Mouse (Mus musculus) midbrain, embryonic 16.5 days (tissue): ENCODE data around the gene Slc35g1. TPM values are rescaled to one million over a fixed set of nuclear protein-coding genes. Genes with fewer than 3 reads are reported as not detected.

Experiments used
- ATAC-seq: fragments of 200-750 bp; cut with Nextera tagmentation; 2 replicates; pipeline ENCODE4 v1.8.0; 2017; ENCODE audit warnings: moderate TSS enrichment
- H3K27ac ChIP-seq: fragments of 300-500 bp; sonication (generic); 2 replicates; pipeline ENCODE4 v1.5.1; 2014; ENCODE audit warnings: mild to moderate bottlenecking, low read length, mixed read lengths
- H3K27me3 ChIP-seq: fragments of 300-500 bp; sonication (generic); 2 replicates; pipeline ENCODE4 v1.6.1; 2014; ENCODE audit warnings: low read depth, low read length, mixed read lengths; ENCODE audit not compliant: control insufficient read depth, insufficient read depth
- H3K36me3 ChIP-seq: fragments of 300-500 bp; sonication (generic); 2 replicates; pipeline ENCODE4 v1.6.1; 2014; ENCODE audit warnings: mild to moderate bottlenecking, low read length, moderate library complexity, mixed read lengths; ENCODE audit not compliant: control insufficient read depth, insufficient read depth
- H3K4me1 ChIP-seq: fragments of 300-500 bp; sonication (generic); 2 replicates; pipeline ENCODE4 v1.6.1; 2014; ENCODE audit warnings: mild to moderate bottlenecking, low read length, mixed read lengths; ENCODE audit not compliant: control insufficient read depth, insufficient read depth
- H3K4me2 ChIP-seq: fragments of 300-500 bp; sonication (generic); 2 replicates; pipeline ENCODE4 v1.6.1; 2014; ENCODE audit warnings: mild to moderate bottlenecking, low read length, mixed read lengths
- H3K4me3 ChIP-seq: fragments of 300-500 bp; sonication (generic); 2 replicates; pipeline ENCODE4 v1.5.1; 2014; ENCODE audit warnings: low read depth, mild to moderate bottlenecking, low read length, moderate library complexity, mixed read lengths
- H3K9ac ChIP-seq: fragments of 300-500 bp; sonication (generic); 2 replicates; pipeline ENCODE4 v1.6.1; 2014; ENCODE audit warnings: low read depth, low read length, mixed read lengths
- H3K9me3 ChIP-seq: fragments of 300-500 bp; sonication (generic); replicated peaks from 2 replicates; pipeline ENCODE4 v1.6.1; 2014; ENCODE audit warnings: mild to moderate bottlenecking, low read length, mixed read lengths; ENCODE audit not compliant: control insufficient read depth, poor library complexity, severe bottlenecking
- WGBS: fragments of 180-500 bp; shearing (Covaris S2); extraction: QIAGEN DNeasy Blood & Tissue Kit; methylation state at CpG from one replicate; pipeline ENCODE4 v1.1.7; 2014; 5-methylcytosine and 5-hydroxymethylcytosine counted together
- polyA plus RNA-seq: library from polyadenylated mRNA; unstranded; fragments of >200 nt; fragmentation: Nextera tagmentation; extraction: Ambion mirVana; gene quantifications from 2 replicates; pipeline ENCODE4 v1.2.1, GENCODE M21; 2015

The Slc35g1 gene
- polyA plus RNA-seq = 0.75 and 0.84 TPM in 2 replicates

- ATAC-seq = peak; percentile 95
- Histone ChIP-seq H3K9me3 (no peaks in the 10 kb centered on the region), H3K4me2 (peak within 1 kb of the TSS; percentile 85), H3K27me3 (no peaks in the 10 kb centered on the region), H3K27ac (0 out of 2 replicates have a peak within 1 kb of the TSS, but pooled peaks have one; percentile 38), H3K4me1 (no peaks in the 10 kb centered on the region), H3K36me3 (no peaks in the 10 kb centered on the region), H3K4me3 (peak within 1 kb of the TSS; percentile 72), H3K9ac (peak within 1 kb of the TSS; percentile 79)
- whole genome bisulfite sequencing = under 1% methylated on average over 86 of the region's 90 CpGs
These were observed at the start of gene Slc35g1 for GRCm38 (mm10) chr19:38395701-38396632. TSS of gene Slc35g1 (plus strand) at chr19:38395980.

DNA sequence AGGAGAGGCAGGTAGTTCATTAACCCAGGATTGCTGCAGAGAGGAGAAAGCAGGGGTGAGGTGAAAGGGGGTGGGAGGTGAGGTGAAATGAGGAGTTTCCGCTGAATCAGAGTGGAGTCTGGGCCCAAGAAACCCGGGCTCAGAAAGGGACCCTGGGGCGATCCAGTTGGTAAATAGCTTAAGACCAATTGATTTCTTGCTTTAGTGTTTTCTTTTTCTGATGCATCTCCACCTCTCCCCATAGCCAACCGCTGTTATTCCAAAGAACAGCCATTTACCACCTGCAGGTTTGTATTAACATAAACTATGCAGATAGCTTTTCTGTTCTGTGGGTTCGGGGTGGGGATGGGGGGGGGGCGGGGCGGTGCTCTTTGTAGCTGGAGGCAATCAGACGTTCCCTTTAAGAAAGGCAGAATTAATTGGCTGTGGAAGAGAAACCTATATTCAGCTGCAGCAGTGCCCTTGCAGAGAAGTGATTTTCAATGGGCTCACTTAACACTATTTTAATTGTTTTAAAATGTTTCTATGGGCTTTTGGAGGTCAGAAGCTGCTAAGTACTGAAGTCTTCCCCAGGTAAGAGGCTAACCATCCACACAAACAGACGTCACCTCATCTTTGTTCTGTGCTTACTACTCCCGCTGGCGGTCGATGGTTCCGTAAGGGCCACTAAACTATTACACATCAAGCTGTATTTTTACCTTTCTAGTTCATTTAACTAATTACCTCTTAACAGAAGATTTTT lies 47.3 kb upstream of the Slc35g1 start:
- Histone ChIP-seq H3K27ac (0 out of 2 replicates have a peak overlapping the region, but pooled peaks have one; percentile 11), H3K27me3 (no peaks in the 10 kb centered on the region), H3K9me3 (no peaks in the 10 kb centered on the region), H3K4me3 (no peak overlapping the region), H3K4me2 (peak overlapping the region; percentile 25), H3K36me3 (no peaks in the 10 kb centered on the region), H3K4me1 (no peaks in the 10 kb centered on the region; the same call in 1 of the 2 replicates), H3K9ac (no peak overlapping the region)
- peak; percentile 46; the same call in 1 of the 2 replicates for ATAC-seq
- WGBS = 33% methylated on average over 13 of the region's 13 CpGs

DNA sequence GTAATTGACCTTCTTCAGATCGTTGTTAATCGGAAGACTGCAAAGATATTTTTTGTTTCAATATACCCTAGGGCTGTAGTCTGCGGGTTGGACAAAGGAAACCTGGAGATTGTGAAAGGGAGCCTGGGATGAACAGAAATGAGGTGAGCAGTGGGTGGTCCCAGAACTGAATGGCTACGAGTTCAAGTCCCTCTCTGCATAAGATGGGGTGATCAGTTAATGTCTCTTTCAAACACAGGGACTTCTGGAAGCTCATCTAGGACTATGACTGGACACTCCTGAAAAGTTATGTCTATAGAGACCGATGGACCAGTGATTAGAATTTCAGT lies 46.8 kb upstream of the Slc35g1 start:
- no peak for ATAC-seq
- no peak overlapping the region for H3K4me3 ChIP-seq
- H3K27ac ChIP-seq = no peak overlapping the region
- WGBS = 64% methylated on average over 5 of the region's 5 CpGs
- H3K36me3 ChIP-seq = no peaks in the 10 kb centered on the region
- no peaks in the 10 kb centered on the region for H3K27me3 ChIP-seq
- no peaks in the 10 kb centered on the region; the same call in 1 of the 2 replicates for H3K4me1 ChIP-seq
- H3K9me3 ChIP-seq = no peaks in the 10 kb centered on the region
- no peak overlapping the region; the same call in 1 of the 2 replicates for H3K4me2 ChIP-seq
- no peak overlapping the region for H3K9ac ChIP-seq

- no peaks in the 10 kb centered on the region; the same call in 1 of the 2 replicates for H3K4me1 ChIP-seq
- WGBS = 95% methylated on average over 2 of the region's 2 CpGs
- H3K4me2 ChIP-seq = no peak overlapping the region
These were observed 44.6 kb upstream of the Slc35g1 start for GRCm38 (mm10) chr19:38351202-38351601.

DNA sequence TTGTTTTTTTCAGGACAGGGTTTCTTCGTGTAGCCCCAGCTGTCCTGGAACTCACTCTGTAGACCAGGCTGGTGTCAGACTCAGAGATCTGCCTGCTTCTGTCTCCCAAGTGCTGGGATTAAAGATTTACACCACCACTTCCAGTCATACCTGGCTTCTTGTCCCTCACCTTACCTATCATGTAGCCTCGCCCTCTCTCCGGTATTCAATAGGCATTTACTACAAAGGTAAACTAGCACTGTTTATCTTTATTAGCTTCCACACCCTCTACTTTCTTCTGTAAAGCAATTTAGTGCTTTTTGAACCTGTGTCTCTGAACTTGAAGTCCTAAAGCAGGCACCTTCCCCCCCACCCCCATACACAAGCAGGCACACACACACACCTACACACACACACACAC lies 44.1 kb upstream of the Slc35g1 start:
- Histone ChIP-seq H3K9me3 (no peaks in the 10 kb centered on the region), H3K27me3 (no peaks in the 10 kb centered on the region), H3K4me3 (no peak overlapping the region), H3K36me3 (no peaks in the 10 kb centered on the region), H3K27ac (no peak overlapping the region), H3K9ac (no peak overlapping the region), H3K4me1 (no peaks in the 10 kb centered on the region; the same call in 1 of the 2 replicates), H3K4me2 (no peak overlapping the region)
- no peak for ATAC-seq
- WGBS = 96% methylated on average over 3 of the region's 3 CpGs

More at GRCm38 (mm10) chr19:38351202-38351601, 44.6 kb upstream of the Slc35g1 start:
- Histone ChIP-seq H3K36me3 (no peaks in the 10 kb centered on the region), H3K27me3 (no peaks in the 10 kb centered on the region), H3K9me3 (no peaks in the 10 kb centered on the region), H3K4me3 (no peak overlapping the region), H3K9ac (no peak overlapping the region), H3K27ac (no peak overlapping the region)
- ATAC-seq = no peak

DNA sequence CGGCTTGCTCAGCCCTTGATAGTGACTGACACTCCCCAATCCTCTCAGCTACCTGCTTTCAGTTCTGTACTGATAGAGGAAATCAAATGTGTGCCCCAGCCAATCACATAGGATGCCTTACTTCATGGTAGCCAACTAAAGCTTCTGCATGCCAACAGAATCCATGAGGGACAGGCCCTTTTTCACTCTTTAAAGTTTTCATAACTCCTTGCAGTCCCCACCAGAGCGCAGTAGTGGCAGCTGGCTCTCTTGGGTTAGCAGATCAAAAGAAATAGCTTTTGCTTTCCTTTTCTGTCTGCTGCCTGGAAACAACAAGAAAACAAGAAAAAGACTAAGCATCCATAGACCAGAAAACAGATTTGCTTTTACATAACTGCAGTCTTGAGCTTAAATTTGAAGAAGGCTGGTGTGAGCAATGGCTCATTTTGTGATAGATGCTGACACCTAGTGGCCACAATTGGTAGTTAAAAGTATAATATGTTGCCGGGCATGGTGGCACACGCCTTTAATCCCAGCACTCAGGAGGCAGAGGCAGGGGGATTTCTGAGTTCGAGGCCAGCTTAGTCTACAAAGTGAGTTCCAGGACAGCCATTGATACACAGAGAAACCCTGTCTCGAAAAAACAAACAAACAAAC lies 43.2 kb upstream of the Slc35g1 start:
- peak; percentile 70 for ATAC-seq
- Histone ChIP-seq H3K27me3 (no peaks in the 10 kb centered on the region), H3K4me1 (no peaks in the 10 kb centered on the region; the same call in 1 of the 2 replicates), H3K9me3 (no peaks in the 10 kb centered on the region), H3K9ac (no peak overlapping the region), H3K36me3 (no peaks in the 10 kb centered on the region), H3K27ac (no peak overlapping the region), H3K4me3 (no peak overlapping the region), H3K4me2 (no peak overlapping the region)
- WGBS = 41% methylated on average over 6 of the region's 6 CpGs

DNA sequence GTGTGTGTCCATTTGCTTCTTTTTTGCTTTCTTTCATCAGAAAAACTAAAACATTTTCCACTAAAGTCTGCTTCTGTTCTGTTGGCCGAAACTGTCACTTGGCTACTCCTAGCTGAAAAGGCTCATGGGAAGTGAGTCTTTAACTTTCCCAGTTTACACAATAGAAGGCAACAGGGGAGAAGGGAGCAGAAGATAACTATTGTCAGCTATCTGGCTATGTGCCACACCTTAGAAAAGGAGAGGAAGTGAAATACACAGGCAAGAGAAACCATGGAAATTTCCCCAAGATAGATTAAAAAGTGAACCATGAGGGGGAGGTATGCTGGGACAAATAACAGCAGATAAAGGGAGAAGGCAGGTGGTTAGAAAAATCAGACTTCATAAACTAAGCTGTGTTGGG lies 41.5 kb upstream of the Slc35g1 start:
- Histone ChIP-seq H3K4me3 (no peak overlapping the region), H3K27me3 (no peaks in the 10 kb centered on the region), H3K9ac (no peak overlapping the region), H3K36me3 (no peaks in the 10 kb centered on the region), H3K4me2 (no peak overlapping the region), H3K4me1 (no peaks in the 10 kb centered on the region), H3K27ac (no peak overlapping the region), H3K9me3 (no peaks in the 10 kb centered on the region)
- 86% methylated on average over 1 of the region's 1 CpGs for WGBS
- ATAC-seq = no peak

GRCm38 (mm10) chr19:38354819-38355360 lies 40.9 kb upstream of the Slc35g1 start:
- H3K9ac ChIP-seq = no peak overlapping the region
- H3K9me3 ChIP-seq = no peaks in the 10 kb centered on the region
- H3K4me2 ChIP-seq = no peak overlapping the region
- no peaks in the 10 kb centered on the region for H3K27me3 ChIP-seq
- no peaks in the 10 kb centered on the region for H3K36me3 ChIP-seq
- no peak overlapping the region for H3K27ac ChIP-seq
- no peak for ATAC-seq
- H3K4me1 ChIP-seq = no peaks in the 10 kb centered on the region
- WGBS = 70% methylated on average over 10 of the region's 10 CpGs
- no peak overlapping the region for H3K4me3 ChIP-seq
